ENCODE assay signal across 17 mouse cellular contexts in genomic region chr4:70229874-70230273, GRCm38 (mm10).
DNase-seq lines count a peak whose midpoint lies in the region.
"Had no signal": no experiment of that assay in that cellular context is flagged by ENCODE, and none has a peak within 500 bp of the region (broad histone marks: within the 10 kb centered on the region; RNA-seq: fewer than 3 reads in every experiment).

No protein-coding gene starts in this region.

- DNase-seq in layer of hippocampus, adult 11-12 months (ENCODE audit: low spot score) = peak; percentile 35
- no peak for DNase-seq in layer of hippocampus, postnatal 10 days (ENCODE audit: low spot score in 2 of 2)
- DNase-seq in right cerebral cortex, adult 2 months (ENCODE audit: low spot score in 2 of 2) = peak; percentile 54 to 71
- DNase-seq in right cerebral cortex, postnatal 4 days = no peak
- peak; percentile 43 to 57 for DNase-seq in left cerebral cortex, postnatal 36 days (ENCODE audit: low spot score in 2 of 2)
- no peak for DNase-seq in testis, postnatal 14 days (ENCODE audit: low spot score)
- DNase-seq in embryo, embryonic 10.5 days (ENCODE audit: low spot score) = no peak
- DNase-seq: adrenal gland, postnatal 36 days; cerebellum, adult 11-12 months; cerebellum, postnatal 10 days; gastrocnemius, postnatal 36 days; heart, adult 2 months; heart, postnatal 14 days; kidney, postnatal 36 days; lung, postnatal 4 days; midbrain, embryonic 14.5 days; thymus, postnatal 14 days had no signal

- intact Hi-C loops in left cerebral cortex, postnatal 36 days (cut with DNase I) = loop anchor here (1.0 kb wide), 1 partner anchor 28 kb away; no protein-coding TSS in a partner anchor

Comparison
In these comparisons a context has a peak if more than half of its experiments do, and no peak if none do; other contexts are left out.
1. DNase-seq: peak in layer of hippocampus, adult 11-12 months (single experiment), right cerebral cortex, adult 2 months (2 of 2) and left cerebral cortex, postnatal 36 days (2 of 2); none in layer of hippocampus, postnatal 10 days (0 of 2), right cerebral cortex, postnatal 4 days (single experiment), testis, postnatal 14 days (single experiment) and embryo, embryonic 10.5 days (single experiment).